Mouse (Mus musculus): Measurements from ENCODE around the gene Olfr424. TPM values are rescaled to one million over a fixed set of nuclear protein-coding genes. Genes with fewer than 3 reads are reported as not detected.

Gene Olfr424
- not detected for total RNA-seq (2023)

GRCm38 (mm10) chr1:174131217-174131616 lies at the start of gene Olfr424:
Gene Olfr424 (plus strand): TSS chr1:174131517.

GRCm38 (mm10) chr1:174084031-174084430 lies 47.3 kb upstream of the Olfr424 start, which contains the start of gene Olfr429:
Gene Olfr429 (plus strand): TSS chr1:174084331.

GRCm38 (mm10) chr1:174096591-174096990 lies 34.7 kb upstream of the Olfr424 start, which contains the start of gene Olfr427:
Gene Olfr427 (plus strand): TSS chr1:174096891.

DNA sequence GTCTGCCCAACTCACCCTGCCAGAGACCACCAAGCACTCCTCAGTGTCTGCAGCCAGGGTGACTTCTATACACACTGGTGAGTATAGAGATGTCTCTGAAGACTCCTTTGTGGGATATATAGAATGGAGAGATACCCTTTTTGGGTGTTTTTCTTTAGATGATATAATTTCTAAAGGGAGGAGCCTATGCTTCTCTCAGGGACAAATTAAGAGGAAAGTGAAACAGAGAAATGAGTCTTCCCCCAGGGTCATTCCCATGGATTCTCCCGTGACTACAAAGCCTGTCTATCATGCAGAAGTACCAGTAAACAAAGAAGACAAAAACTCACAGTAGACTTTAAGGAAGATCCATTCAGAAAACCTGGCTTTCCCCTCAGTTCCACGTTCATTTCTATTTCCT lies 10.3 kb upstream of the Olfr424 start, which contains the start of gene Olfr231:
TSS of gene Olfr231 (minus strand) at position 101 of the 400 bp plus-strand sequence.

DNA sequence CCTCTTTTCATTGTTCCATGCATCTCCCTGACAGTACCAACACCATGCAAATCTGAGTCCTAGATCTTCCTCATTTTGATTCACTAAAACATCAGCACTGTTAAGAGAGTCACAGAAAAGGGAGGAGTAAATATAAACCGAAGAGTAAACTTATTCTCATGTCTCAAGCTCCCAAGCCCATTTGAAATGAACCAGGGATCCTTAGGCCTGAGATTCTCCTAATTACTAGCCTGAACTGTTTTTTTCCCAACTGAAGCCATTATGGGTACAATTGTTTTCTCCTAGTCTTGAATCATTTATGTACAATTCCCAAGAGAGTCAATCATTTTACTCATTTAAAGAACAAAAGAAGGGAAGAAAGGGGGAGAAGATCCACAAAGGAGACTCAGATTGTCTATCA lies 24.0 kb downstream of the Olfr424 start, which contains the start of gene Olfr420:
TSS of gene Olfr420 (plus strand) at position 301 of the 400 bp plus-strand sequence.

DNA sequence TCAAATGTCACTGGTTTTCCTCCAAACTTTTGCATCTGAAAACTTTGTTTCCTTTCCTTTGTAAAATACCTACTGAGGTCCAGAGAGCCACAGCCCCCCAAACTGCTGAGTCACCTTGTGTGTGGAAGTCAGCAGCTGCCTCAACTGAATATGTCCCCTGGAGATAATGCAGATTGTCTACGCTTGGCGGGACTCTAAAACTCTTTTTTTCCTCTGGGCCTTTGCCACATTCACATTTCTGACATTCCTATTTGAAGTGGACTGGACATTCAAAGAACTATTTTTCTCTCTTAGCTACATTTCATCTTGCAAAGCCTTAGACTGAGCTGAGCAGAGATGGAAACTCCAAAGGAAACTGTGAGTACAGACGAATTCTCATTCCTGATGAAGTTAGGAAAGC lies 41.3 kb downstream of the Olfr424 start, which contains the start of gene Spta1:
TSS of gene Spta1 (plus strand) at position 172 of the 400 bp plus-strand sequence.

Other genes starting within 250 kb of the Olfr424 start
- not detected for gene Ifi211, start 218.5 kb upstream of the Olfr424 start, total RNA-seq (2023)
- 253 TPM for gene Mndal, start 189.0 kb upstream of the Olfr424 start, total RNA-seq (2023)
- 163 TPM for gene Ifi203, start 188.8 kb upstream of the Olfr424 start, total RNA-seq (2023)
- not detected for gene Ifi202b, start 148.8 kb upstream of the Olfr424 start, total RNA-seq (2023)
- 2.1 TPM for gene Ifi205, start 99.7 kb upstream of the Olfr424 start, total RNA-seq (2023)
- not detected for gene Olfr433, start 90.8 kb upstream of the Olfr424 start, total RNA-seq (2023)
- not detected for gene Olfr432, start 82.3 kb upstream of the Olfr424 start, total RNA-seq (2023)
- gene Olfr430, start 64.9 kb upstream of the Olfr424 start, total RNA-seq (2023), result not detected
- gene Olfr429, start 47.2 kb upstream of the Olfr424 start, total RNA-seq (2023), result not detected
- not detected for gene Olfr427, start 34.6 kb upstream of the Olfr424 start, total RNA-seq (2023)
- not detected for gene Olfr231, start 10.4 kb upstream of the Olfr424 start, total RNA-seq (2023)
- not detected for gene Olfr420, start 24.1 kb downstream of the Olfr424 start, total RNA-seq (2023)
- gene Spta1, start 41.3 kb downstream of the Olfr424 start, total RNA-seq (2023), result 0.80 TPM
- not detected for gene Olfr419, start 120.5 kb downstream of the Olfr424 start, total RNA-seq (2023)
- not detected for gene Mptx1, start 199.0 kb downstream of the Olfr424 start, total RNA-seq (2023)
- gene Olfr417, start 233.6 kb downstream of the Olfr424 start, total RNA-seq (2023), result not detected